Mouse (Mus musculus): ENCODE data around the gene Cd200.

DNA sequence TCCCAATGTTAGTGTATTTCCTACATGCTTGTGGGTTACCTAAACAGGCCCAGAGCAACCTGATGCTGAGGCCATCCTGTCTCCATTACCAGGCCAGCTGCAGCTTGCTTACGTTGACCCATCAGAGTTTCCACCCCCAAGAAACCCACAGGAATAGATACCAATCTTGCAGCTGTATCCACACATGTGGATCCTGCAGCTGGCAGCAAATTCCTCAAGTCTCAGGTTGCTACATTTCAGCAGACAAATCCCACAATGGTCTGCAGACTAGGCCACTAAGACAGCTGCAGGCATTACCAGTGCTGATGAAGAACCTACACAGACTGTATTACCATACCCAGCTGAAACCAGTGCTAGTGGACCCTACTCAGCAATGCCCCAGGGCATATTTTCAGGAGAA, 72.4 kb downstream of the Cd200 start:
- no peak for TF ChIP-seq TAL1 (IDR thresholded peaks at IDR 0.05; ENCODE audit: low read length)
- no peak for TF ChIP-seq GATA1 (IDR thresholded peaks at IDR 0.05; ENCODE audit: low read length)
